Mouse (Mus musculus) CD4-positive naive resting alpha-beta T cell, adult 57 days (primary cell): ENCODE results near the gene Fndc1. TPM values are rescaled to one million over a fixed set of nuclear protein-coding genes. Genes with fewer than 3 reads are reported as not detected.

Experiments used
- total RNA-seq: library from RNA; stranded (reverse); gene quantifications from one replicate; pipeline ENCODE4 v1.2.4, GENCODE M21; 2023

Gene Fndc1
- total RNA-seq, result 3.3 TPM

DNA sequence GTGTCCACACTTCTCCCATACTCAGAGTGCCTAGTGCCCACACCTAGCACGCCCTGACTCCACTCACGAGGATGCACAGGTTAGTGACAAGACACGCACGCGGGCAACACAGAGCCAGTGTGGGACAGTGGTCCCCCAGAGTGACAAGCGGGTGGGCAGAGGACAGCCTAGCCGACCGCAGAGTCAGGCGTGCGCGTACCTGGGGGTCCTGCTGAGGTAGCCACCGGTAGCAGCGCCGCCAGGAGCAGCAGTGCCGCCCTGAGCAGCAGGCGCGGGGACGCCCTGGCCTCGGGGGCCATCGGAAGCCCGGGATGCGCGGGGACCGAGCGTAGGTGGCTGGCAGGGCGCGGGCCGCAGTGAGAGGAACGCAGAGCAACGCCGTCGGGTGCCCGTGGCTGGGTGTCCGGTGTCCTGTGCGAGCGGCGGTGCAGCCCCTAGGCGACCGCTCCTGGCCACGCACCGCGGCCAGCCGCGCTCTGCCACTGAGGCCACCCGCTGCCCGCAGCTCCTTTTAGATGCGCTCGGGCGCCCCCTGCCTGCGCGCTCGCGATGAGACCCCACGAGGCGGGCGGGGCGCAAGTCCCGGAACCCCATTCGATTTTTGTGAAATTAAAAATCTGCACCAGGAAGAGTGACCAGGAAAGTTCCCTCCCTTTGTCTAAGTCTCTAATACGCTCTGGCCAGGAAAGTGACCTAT, at the start of gene Fndc1:
TSS of gene Fndc1 (minus strand) at position 484 of the 697 bp plus-strand sequence.

Other genes starting within 250 kb of the Fndc1 start
- gene Tagap, start 98.7 kb upstream of the Fndc1 start, total RNA-seq, result 473 TPM
- gene Rsph3a, start 118.3 kb upstream of the Fndc1 start, total RNA-seq, result 10.6 TPM